In genomic region chr6:53594316-53594715, GRCm38 (mm10) we compare ENCODE assay signal across 21 mouse cellular contexts.
DNase-seq lines count a peak whose midpoint lies in the region; ATAC-seq and TF ChIP-seq lines count a peak whose summit lies in the region.
"Had no signal": no experiment of that assay in that cellular context is flagged by ENCODE, and none has a peak within 500 bp of the region (broad histone marks: within the 10 kb centered on the region; RNA-seq: fewer than 3 reads in every experiment).

No protein-coding gene starts in this region.

- no peak for DNase-seq in forebrain, postnatal 0 days
- no peak for DNase-seq in kidney, postnatal 36 days
- DNase-seq in midbrain, embryonic 10.5 days (ENCODE audit: low spot score), result no peak
- no peak for DNase-seq in heart, embryonic 10.5 days (ENCODE audit: low spot score)
- DNase-seq: adrenal gland, postnatal 14 days; cerebellum, adult 18-20 months; cerebellum, adult 9-11 months; gastrocnemius, postnatal 10 days; heart, adult 18-20 months; heart, postnatal 14 days had no signal

- H3K4me3 ChIP-seq in forebrain, embryonic 15.5 days, result no peak overlapping the region
- no peak overlapping the region for H3K4me3 ChIP-seq in forebrain, postnatal 0 days (ENCODE audit: low read depth, low read length)
- H3K4me3 ChIP-seq in kidney, embryonic 15.5 days (replicated peaks), result no peak overlapping the region
- no peak overlapping the region for H3K4me3 ChIP-seq in midbrain, embryonic 13.5 days (replicated peaks)
- H3K4me3 ChIP-seq in midbrain, embryonic 10.5 days, result no peak overlapping the region
- no peak overlapping the region for H3K4me3 ChIP-seq in limb, embryonic 12.5 days (replicated peaks)
- no peak overlapping the region for H3K4me3 ChIP-seq in heart, embryonic 10.5 days
- H3K4me3 ChIP-seq: embryonic facial prominence, embryonic 10.5 days; heart, embryonic 15.5 days had no signal

- H3K4me2 ChIP-seq in forebrain, embryonic 15.5 days (replicated peaks), result no peak overlapping the region
- no peak overlapping the region for H3K4me2 ChIP-seq in forebrain, postnatal 0 days (ENCODE audit: low read depth)
- H3K4me2 ChIP-seq in kidney, embryonic 15.5 days, result peak overlapping the region; percentile 34
- no peak overlapping the region for H3K4me2 ChIP-seq in midbrain, embryonic 13.5 days (replicated peaks)
- H3K4me2 ChIP-seq in limb, embryonic 12.5 days, result no peak overlapping the region
- H3K4me2 ChIP-seq: heart, embryonic 11.5 days; heart, embryonic 15.5 days had no signal

- H3K9me3 ChIP-seq in forebrain, embryonic 15.5 days, result no peaks in the 10 kb centered on the region
- no peaks in the 10 kb centered on the region for H3K9me3 ChIP-seq in forebrain, postnatal 0 days (ENCODE audit: low read length)
- H3K9me3 ChIP-seq in kidney, embryonic 15.5 days (replicated peaks), result no peaks in the 10 kb centered on the region
- H3K9me3 ChIP-seq in midbrain, embryonic 13.5 days, result no peaks in the 10 kb centered on the region
- no peaks in the 10 kb centered on the region for H3K9me3 ChIP-seq in midbrain, embryonic 10.5 days (replicated peaks)
- H3K9me3 ChIP-seq in limb, embryonic 12.5 days, result 0 out of 2 replicates have a peak, but pooled peaks cover 3% of the 10 kb centered on the region
- no peaks in the 10 kb centered on the region for H3K9me3 ChIP-seq in heart, embryonic 10.5 days
- H3K9me3 ChIP-seq: embryonic facial prominence, embryonic 10.5 days; heart, embryonic 15.5 days had no signal

- H3K9ac ChIP-seq in forebrain, embryonic 15.5 days (replicated peaks), result no peak overlapping the region
- H3K9ac ChIP-seq in forebrain, postnatal 0 days, result no peak overlapping the region
- H3K9ac ChIP-seq in kidney, embryonic 15.5 days, result no peak overlapping the region
- no peak overlapping the region for H3K9ac ChIP-seq in midbrain, embryonic 13.5 days (replicated peaks)
- H3K9ac ChIP-seq in limb, embryonic 12.5 days (replicated peaks), result no peak overlapping the region
- H3K9ac ChIP-seq: heart, embryonic 15.5 days had no signal

- H3K36me3 ChIP-seq in forebrain, embryonic 15.5 days, result no peaks in the 10 kb centered on the region
- H3K36me3 ChIP-seq in forebrain, postnatal 0 days (ENCODE audit: insufficient read depth), result no peaks in the 10 kb centered on the region
- H3K36me3 ChIP-seq in kidney, embryonic 15.5 days, result no peaks in the 10 kb centered on the region
- no peaks in the 10 kb centered on the region for H3K36me3 ChIP-seq in midbrain, embryonic 13.5 days
- H3K36me3 ChIP-seq in midbrain, embryonic 10.5 days, result no peaks in the 10 kb centered on the region
- peaks cover 13% of the 10 kb centered on the region; the same call in 1 of the 2 replicates for H3K36me3 ChIP-seq in limb, embryonic 12.5 days
- H3K36me3 ChIP-seq in heart, embryonic 10.5 days, result no peaks in the 10 kb centered on the region
- H3K36me3 ChIP-seq: embryonic facial prominence, embryonic 10.5 days; heart, embryonic 15.5 days had no signal

- no peak for TF ChIP-seq CTCF in forebrain, postnatal 0 days (IDR thresholded peaks at IDR 0.05; ENCODE audit: low read depth)

- WGBS in forebrain, embryonic 15.5 days, result 27% methylated on average over 4 of the region's 4 CpGs
- WGBS in forebrain, postnatal 0 days, result 38% methylated on average over 4 of the region's 4 CpGs
- 25% methylated on average over 4 of the region's 4 CpGs for WGBS in kidney, embryonic 15.5 days
- WGBS in midbrain, embryonic 13.5 days, result 52% methylated on average over 4 of the region's 4 CpGs
- WGBS in midbrain, embryonic 10.5 days, result 65% methylated on average over 4 of the region's 4 CpGs
- 26% methylated on average over 4 of the region's 4 CpGs for WGBS in limb, embryonic 12.5 days
- 83% methylated on average over 4 of the region's 4 CpGs for WGBS in heart, embryonic 10.5 days

- H3K27ac ChIP-seq in forebrain, embryonic 15.5 days (replicated peaks), result peak overlapping the region; percentile 54; the same call in 1 of the 2 replicates
- no peak overlapping the region for H3K27ac ChIP-seq in forebrain, postnatal 0 days (ENCODE audit: low read depth, low read length)
- H3K27ac ChIP-seq in kidney, embryonic 15.5 days, result no peak overlapping the region
- 0 out of 2 replicates have a peak overlapping the region, but pooled peaks have one; percentile 27 for H3K27ac ChIP-seq in midbrain, embryonic 13.5 days
- no peak overlapping the region for H3K27ac ChIP-seq in midbrain, embryonic 10.5 days (replicated peaks)
- peak overlapping the region; percentile 86 for H3K27ac ChIP-seq in limb, embryonic 12.5 days
- H3K27ac ChIP-seq in heart, embryonic 10.5 days, result no peak overlapping the region
- H3K27ac ChIP-seq: heart, embryonic 15.5 days; hindbrain, postnatal 0 days had no signal

- no peaks in the 10 kb centered on the region for H3K27me3 ChIP-seq in forebrain, embryonic 15.5 days
- H3K27me3 ChIP-seq in forebrain, postnatal 0 days (ENCODE audit: insufficient read depth, low read length), result no peaks in the 10 kb centered on the region
- peaks cover 12% of the 10 kb centered on the region; the same call in 1 of the 2 replicates for H3K27me3 ChIP-seq in kidney, embryonic 15.5 days
- H3K27me3 ChIP-seq in midbrain, embryonic 13.5 days, result no peaks in the 10 kb centered on the region
- H3K27me3 ChIP-seq in midbrain, embryonic 10.5 days (ENCODE audit: low read depth, poor library complexity, severe bottlenecking), result no peaks in the 10 kb centered on the region
- no peaks in the 10 kb centered on the region for H3K27me3 ChIP-seq in limb, embryonic 12.5 days
- H3K27me3 ChIP-seq in heart, embryonic 10.5 days (ENCODE audit: insufficient read depth, poor library complexity, severe bottlenecking), result no peaks in the 10 kb centered on the region
- H3K27me3 ChIP-seq: CH12.LX; heart, embryonic 15.5 days; Patski had no signal

- H3K4me1 ChIP-seq in forebrain, embryonic 15.5 days, result peaks cover 16% of the 10 kb centered on the region
- no peaks in the 10 kb centered on the region for H3K4me1 ChIP-seq in forebrain, postnatal 0 days (ENCODE audit: insufficient read depth)
- peaks cover 19% of the 10 kb centered on the region for H3K4me1 ChIP-seq in kidney, embryonic 15.5 days
- H3K4me1 ChIP-seq in midbrain, embryonic 13.5 days (replicated peaks), result peaks cover 16% of the 10 kb centered on the region
- peaks cover 17% of the 10 kb centered on the region for H3K4me1 ChIP-seq in midbrain, embryonic 10.5 days
- peaks cover 34% of the 10 kb centered on the region for H3K4me1 ChIP-seq in limb, embryonic 12.5 days (replicated peaks)
- H3K4me1 ChIP-seq in heart, embryonic 10.5 days, result peaks cover 9% of the 10 kb centered on the region

- no peak for ATAC-seq in forebrain, embryonic 15.5 days (replicated peaks)
- ATAC-seq in forebrain, postnatal 0 days, result no peak
- ATAC-seq in kidney, embryonic 15.5 days (replicated peaks; ENCODE audit: low FRiP score), result 0 out of 2 replicates have a peak, but pooled peaks have one; percentile 43
- ATAC-seq in midbrain, embryonic 13.5 days, result no peak
- no peak for ATAC-seq in limb, embryonic 12.5 days (ENCODE audit: insufficient number of reproducible peaks, insufficient read depth, low FRiP score, low TSS enrichment, low read depth)
- ATAC-seq: activated CD4-positive, CD25-positive, alpha-beta regulatory T cell, adult 4 months; hindbrain, postnatal 0 days; Patski had no signal

Comparison
In these comparisons a context has a peak if more than half of its experiments do, and no peak if none do; other contexts are left out.
1. H3K27ac ChIP-seq: peak in forebrain, embryonic 15.5 days (single experiment), midbrain, embryonic 13.5 days (single experiment) and limb, embryonic 12.5 days (single experiment); none in forebrain, postnatal 0 days (single experiment), kidney, embryonic 15.5 days (single experiment), midbrain, embryonic 10.5 days (single experiment) and heart, embryonic 10.5 days (single experiment).